Mouse (Mus musculus) brain, embryonic 18.5 days (tissue): ENCODE measurements around the gene H2al1b.

ENCODE experiments used
- DNase-seq: peaks from one replicate; pipeline ENCODE4 v3.0.0-alpha.2; 2012; ENCODE audit warnings: low read depth, low spot score

H2al1b gene

GRCm38 (mm10) chrX:11346756-11347155, 44.5 kb downstream of the H2al1b start:
- DNase-seq, result no peak
